ENCODE assay signal across 11 mouse cellular contexts in the genomic region with DNA sequence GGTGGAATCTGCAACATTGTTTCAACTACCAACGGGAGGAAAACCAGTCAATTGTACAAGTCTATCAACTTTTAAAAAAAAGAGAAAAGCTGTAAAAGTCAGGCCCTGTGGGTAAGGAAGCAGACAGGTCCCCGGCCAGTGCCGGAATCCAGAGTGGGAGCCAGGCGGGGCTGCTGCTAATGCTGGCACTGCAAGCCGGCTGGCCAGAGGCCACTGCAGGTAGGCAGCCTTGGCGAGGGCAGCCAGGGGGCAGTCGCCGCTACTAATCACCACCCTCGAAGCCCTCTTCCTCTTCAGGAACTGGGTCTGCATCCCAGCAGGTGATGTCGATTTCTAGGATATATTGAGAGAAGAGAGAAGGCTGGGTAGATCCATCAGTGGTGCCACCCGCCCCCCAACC. TPM values are rescaled to one million over a fixed set of nuclear protein-coding genes. Genes with fewer than 3 reads are reported as not detected.
DNase-seq lines count a peak whose midpoint lies in the region; ATAC-seq and TF ChIP-seq lines count a peak whose summit lies in the region.
"Had no signal": no experiment of that assay in that cellular context is flagged by ENCODE, and none has a peak within 500 bp of the region (broad histone marks: within the 10 kb centered on the region; RNA-seq: fewer than 3 reads in every experiment).

No protein-coding gene starts in this region.

- H3K9me3 ChIP-seq in lung, embryonic 14.5 days (ENCODE audit: low read depth, low read length): no peaks in the 10 kb centered on the region
- H3K9me3 ChIP-seq in forebrain, embryonic 16.5 days (ENCODE audit: control insufficient read depth, low read length): no peaks in the 10 kb centered on the region
- H3K9me3 ChIP-seq in limb, embryonic 15.5 days: no peaks in the 10 kb centered on the region
- H3K9me3 ChIP-seq in stomach, postnatal 0 days (ENCODE audit: control insufficient read depth, low read length): no peaks in the 10 kb centered on the region
- H3K9me3 ChIP-seq: embryonic facial prominence, embryonic 15.5 days had no signal

- no peaks in the 10 kb centered on the region for H3K4me1 ChIP-seq in lung, embryonic 14.5 days (ENCODE audit: insufficient read depth)
- peaks cover 58% of the 10 kb centered on the region for H3K4me1 ChIP-seq in forebrain, embryonic 16.5 days (replicated peaks; ENCODE audit: control insufficient read depth, insufficient read depth, low read length)
- H3K4me1 ChIP-seq in limb, embryonic 15.5 days: peaks cover 48% of the 10 kb centered on the region
- H3K4me1 ChIP-seq in stomach, postnatal 0 days (replicated peaks; ENCODE audit: control insufficient read depth, insufficient read depth): no peaks in the 10 kb centered on the region

- ATAC-seq in lung, embryonic 14.5 days (ENCODE audit: insufficient read depth): no peak
- ATAC-seq in forebrain, embryonic 16.5 days: no peak
- ATAC-seq in limb, embryonic 15.5 days (ENCODE audit: insufficient number of reproducible peaks, low FRiP score, low TSS enrichment, low read depth): no peak
- ATAC-seq in stomach, postnatal 0 days (ENCODE audit: low FRiP score, low TSS enrichment): no peak

- WGBS in lung, embryonic 14.5 days: 66% methylated on average over 11 of the region's 11 CpGs
- WGBS in forebrain, embryonic 16.5 days: 51% methylated on average over 11 of the region's 11 CpGs
- WGBS in limb, embryonic 15.5 days: 47% methylated on average over 11 of the region's 11 CpGs
- 71% methylated on average over 11 of the region's 11 CpGs for WGBS in stomach, postnatal 0 days

- TF ChIP-seq CTCF in lung, embryonic 14.5 days (IDR thresholded peaks at IDR 0.05; ENCODE audit: low read depth): 0 out of 2 replicates have a peak, but pooled peaks have one; percentile 8
- peak; percentile 18; the same call in 1 of the 2 replicates for TF ChIP-seq CTCF in stomach, postnatal 0 days (IDR thresholded peaks at IDR 0.05; ENCODE audit: low read depth)

- no peak for DNase-seq in lung, embryonic 14.5 days
- DNase-seq in lung, adult 18-20 months: no peak
- no peak for DNase-seq in stomach, postnatal 0 days (ENCODE audit: low spot score)
- DNase-seq in T-cell, adult 2 months (ENCODE audit: low spot score): no peak
- DNase-seq in thymus, adult 18-20 months: no peak
- DNase-seq: lung, adult 2 months; thymus, postnatal 4 days had no signal

- H3K4me3 ChIP-seq in lung, embryonic 14.5 days (ENCODE audit: low read depth, low read length): no peak overlapping the region
- no peak overlapping the region for H3K4me3 ChIP-seq in forebrain, embryonic 16.5 days (replicated peaks; ENCODE audit: low read length)
- no peak overlapping the region for H3K4me3 ChIP-seq in limb, embryonic 15.5 days
- no peak overlapping the region for H3K4me3 ChIP-seq in stomach, postnatal 0 days (ENCODE audit: low read depth, low read length)

- 0 out of 2 replicates have a peak, but pooled peaks cover 8% of the 10 kb centered on the region for H3K27me3 ChIP-seq in lung, embryonic 14.5 days (ENCODE audit: insufficient read depth, low read length)
- no peaks in the 10 kb centered on the region for H3K27me3 ChIP-seq in forebrain, embryonic 16.5 days (replicated peaks; ENCODE audit: control insufficient read depth, insufficient read depth, low read length)
- H3K27me3 ChIP-seq in limb, embryonic 15.5 days: no peaks in the 10 kb centered on the region
- no peaks in the 10 kb centered on the region for H3K27me3 ChIP-seq in stomach, postnatal 0 days (ENCODE audit: control insufficient read depth, insufficient read depth, low read length)
- H3K27me3 ChIP-seq: embryonic facial prominence, embryonic 15.5 days had no signal

- no peak overlapping the region for H3K27ac ChIP-seq in lung, embryonic 14.5 days (ENCODE audit: low read depth)
- H3K27ac ChIP-seq in forebrain, embryonic 16.5 days (ENCODE audit: low read length): peak overlapping the region; percentile 33; the same call in 1 of the 2 replicates
- peak overlapping the region; percentile 30; the same call in 1 of the 2 replicates for H3K27ac ChIP-seq in limb, embryonic 15.5 days
- no peak overlapping the region for H3K27ac ChIP-seq in stomach, postnatal 0 days (replicated peaks)
- H3K27ac ChIP-seq: embryonic facial prominence, embryonic 15.5 days had no signal

- peaks cover 53% of the 10 kb centered on the region for H3K36me3 ChIP-seq in lung, embryonic 14.5 days (ENCODE audit: insufficient read depth)
- H3K36me3 ChIP-seq in forebrain, embryonic 16.5 days (ENCODE audit: control insufficient read depth, insufficient read depth): peaks cover 34% of the 10 kb centered on the region
- peaks cover 48% of the 10 kb centered on the region for H3K36me3 ChIP-seq in limb, embryonic 15.5 days
- H3K36me3 ChIP-seq in stomach, postnatal 0 days (ENCODE audit: control insufficient read depth, insufficient read depth, low read length): peaks cover 2% of the 10 kb centered on the region; the same call in 1 of the 2 replicates
- H3K36me3 ChIP-seq: G1E had no signal

- no peak for TF ChIP-seq EP300 in stomach, postnatal 0 days (optimal IDR thresholded peaks at IDR 0.05)

- H3K9ac ChIP-seq in lung, embryonic 14.5 days: no peak overlapping the region
- H3K9ac ChIP-seq in forebrain, embryonic 16.5 days (replicated peaks; ENCODE audit: low read depth, low read length): no peak overlapping the region
- no peak overlapping the region for H3K9ac ChIP-seq in limb, embryonic 15.5 days
- H3K9ac ChIP-seq in stomach, postnatal 0 days (ENCODE audit: low read length): no peak overlapping the region
- H3K9ac ChIP-seq: embryonic facial prominence, embryonic 15.5 days had no signal

- no peak overlapping the region for H3K4me2 ChIP-seq in lung, embryonic 14.5 days
- H3K4me2 ChIP-seq in forebrain, embryonic 16.5 days (ENCODE audit: low read length): peak overlapping the region; percentile 1; the same call in 1 of the 2 replicates
- H3K4me2 ChIP-seq in limb, embryonic 15.5 days: no peak overlapping the region
- no peak overlapping the region for H3K4me2 ChIP-seq in stomach, postnatal 0 days (replicated peaks; ENCODE audit: low read depth)

RNA-seq across cellular contexts. Expression of gene Prr7, which starts 9.9 kb away (rescaled TPM):
- 0.46 and 0.53 TPM in 2 replicates for polyA plus RNA-seq in lung, embryonic 14.5 days (2014; fragmentation: Nextera tagmentation; extraction: Ambion mirVana)
- polyA plus RNA-seq in forebrain, embryonic 16.5 days (2015; fragmentation: Nextera tagmentation; extraction: Ambion mirVana): 4.1 and 4.3 TPM in 2 replicates
- 0.38 and 1.2 TPM in 2 replicates for polyA plus RNA-seq in limb, embryonic 15.5 days (2015; fragmentation: Nextera tagmentation; extraction: Ambion mirVana)
- 0.13 and 0.28 TPM in 2 replicates for polyA plus RNA-seq in stomach, postnatal 0 days (2015; fragmentation: Nextera tagmentation; extraction: Ambion mirVana)

RNA-seq across cellular contexts. Expression of gene Dbn1, which starts 13.9 kb away (rescaled TPM):
- polyA plus RNA-seq in lung, embryonic 14.5 days (2014; fragmentation: Nextera tagmentation; extraction: Ambion mirVana): 135 and 153 TPM in 2 replicates
- polyA plus RNA-seq in forebrain, embryonic 16.5 days (2015; fragmentation: Nextera tagmentation; extraction: Ambion mirVana): 792 and 816 TPM in 2 replicates
- 162 and 172 TPM in 2 replicates for polyA plus RNA-seq in limb, embryonic 15.5 days (2015; fragmentation: Nextera tagmentation; extraction: Ambion mirVana)
- 39.3 and 40.4 TPM in 2 replicates for polyA plus RNA-seq in stomach, postnatal 0 days (2015; fragmentation: Nextera tagmentation; extraction: Ambion mirVana)

RNA-seq across cellular contexts. Expression of gene Grk6, which starts 29.1 kb away (rescaled TPM):
- polyA plus RNA-seq in lung, embryonic 14.5 days (2014; fragmentation: Nextera tagmentation; extraction: Ambion mirVana): 64.3 and 71.0 TPM in 2 replicates
- 39.4 and 40.1 TPM in 2 replicates for polyA plus RNA-seq in forebrain, embryonic 16.5 days (2015; fragmentation: Nextera tagmentation; extraction: Ambion mirVana)
- 34.3 and 39.0 TPM in 2 replicates for polyA plus RNA-seq in limb, embryonic 15.5 days (2015; fragmentation: Nextera tagmentation; extraction: Ambion mirVana)
- polyA plus RNA-seq in stomach, postnatal 0 days (2015; fragmentation: Nextera tagmentation; extraction: Ambion mirVana): 17.7 and 19.0 TPM in 2 replicates

RNA-seq across cellular contexts. Expression of gene Pdlim7, which starts 39.5 kb away (rescaled TPM):
- polyA plus RNA-seq in lung, embryonic 14.5 days (2014; fragmentation: Nextera tagmentation; extraction: Ambion mirVana): 185 and 199 TPM in 2 replicates
- 132 and 147 TPM in 2 replicates for polyA plus RNA-seq in forebrain, embryonic 16.5 days (2015; fragmentation: Nextera tagmentation; extraction: Ambion mirVana)
- 147 and 213 TPM in 2 replicates for polyA plus RNA-seq in limb, embryonic 15.5 days (2015; fragmentation: Nextera tagmentation; extraction: Ambion mirVana)
- polyA plus RNA-seq in stomach, postnatal 0 days (2015; fragmentation: Nextera tagmentation; extraction: Ambion mirVana): 174 and 193 TPM in 2 replicates

RNA-seq across cellular contexts. Expression of gene F12, which starts 47.4 kb away (rescaled TPM):
- not detected in 2 replicates for polyA plus RNA-seq in lung, embryonic 14.5 days (2014; fragmentation: Nextera tagmentation; extraction: Ambion mirVana)
- polyA plus RNA-seq in forebrain, embryonic 16.5 days (2015; fragmentation: Nextera tagmentation; extraction: Ambion mirVana): not detected in 2 replicates
- polyA plus RNA-seq in limb, embryonic 15.5 days (2015; fragmentation: Nextera tagmentation; extraction: Ambion mirVana): 0.17 TPM in 1 of 2 replicates, not detected in the other
- polyA plus RNA-seq in stomach, postnatal 0 days (2015; fragmentation: Nextera tagmentation; extraction: Ambion mirVana): 0.41 and 0.68 TPM in 2 replicates
- polyA plus RNA-seq: G1E had no signal

Comparison
In these comparisons a context has a peak if more than half of its experiments do, and no peak if none do; other contexts are left out.
1. H3K27ac ChIP-seq: peak in forebrain, embryonic 16.5 days (single experiment) and limb, embryonic 15.5 days (single experiment); none in lung, embryonic 14.5 days (single experiment) and stomach, postnatal 0 days (single experiment).